16 mouse cellular contexts compared by ENCODE assay signal in genomic region chr2:141955197-141955596, GRCm38 (mm10).
DNase-seq lines count a peak whose midpoint lies in the region; ATAC-seq lines count a peak whose summit lies in the region.
"Had no signal": no experiment of that assay in that cellular context is flagged by ENCODE, and none has a peak within 500 bp of the region (broad histone marks: within the 10 kb centered on the region; RNA-seq: fewer than 3 reads in every experiment).

No protein-coding gene starts in this region.

- intact Hi-C loops in left cerebral cortex, postnatal 10 days (cut with DNase I), result no loop called here

- DNase-seq in neural tube, embryonic 11.5 days (ENCODE audit: low spot score), result peak; percentile 24
- no peak for DNase-seq in neural tube, embryonic 10.5 days (ENCODE audit: extremely low spot score, low spot score)
- DNase-seq in forebrain, embryonic 10.5 days (ENCODE audit: extremely low spot score, low spot score), result peak; percentile 50
- no peak for DNase-seq in right cerebral cortex, adult 2 months (ENCODE audit: low spot score in 2 of 2)
- DNase-seq in lung, postnatal 4 days, result no peak
- DNase-seq in left cerebral cortex, postnatal 10 days (ENCODE audit: extremely low spot score in 1 of 2, low spot score in 2 of 2), result no peak
- no peak for DNase-seq in adrenal gland, postnatal 25 days
- DNase-seq: adrenal gland, adult 8-10 months; kidney, adult 8-10 months; layer of hippocampus, postnatal 36 days; thymus, adult 2 months had no signal

- H3K27ac ChIP-seq in neural tube, embryonic 11.5 days (ENCODE audit: low read depth, low read length), result no peak overlapping the region
- H3K27ac ChIP-seq in forebrain, embryonic 10.5 days, result peak overlapping the region; percentile 56; the same call in 1 of the 2 replicates
- no peak overlapping the region for H3K27ac ChIP-seq in hindbrain, embryonic 16.5 days (ENCODE audit: low read depth, low read length)
- H3K27ac ChIP-seq: embryonic facial prominence, embryonic 12.5 days; macrophage had no signal

- no peak overlapping the region for H3K4me3 ChIP-seq in neural tube, embryonic 11.5 days (ENCODE audit: low read depth, low read length)
- no peak overlapping the region for H3K4me3 ChIP-seq in forebrain, embryonic 10.5 days
- H3K4me3 ChIP-seq in hindbrain, embryonic 16.5 days (ENCODE audit: low read length), result no peak overlapping the region
- H3K4me3 ChIP-seq: embryonic facial prominence, embryonic 12.5 days had no signal

- no peak overlapping the region for H3K9ac ChIP-seq in neural tube, embryonic 11.5 days (ENCODE audit: low read length)
- H3K9ac ChIP-seq in hindbrain, embryonic 16.5 days (ENCODE audit: low read depth, low read length), result no peak overlapping the region
- H3K9ac ChIP-seq: embryonic facial prominence, embryonic 12.5 days had no signal

- no peaks in the 10 kb centered on the region for H3K9me3 ChIP-seq in neural tube, embryonic 11.5 days (ENCODE audit: control insufficient read depth, low read length)
- H3K9me3 ChIP-seq in forebrain, embryonic 10.5 days, result no peaks in the 10 kb centered on the region
- no peaks in the 10 kb centered on the region for H3K9me3 ChIP-seq in hindbrain, embryonic 16.5 days (ENCODE audit: control insufficient read depth, low read length)
- H3K9me3 ChIP-seq: embryonic facial prominence, embryonic 12.5 days had no signal

- no peaks in the 10 kb centered on the region for H3K36me3 ChIP-seq in neural tube, embryonic 11.5 days (ENCODE audit: control insufficient read depth, insufficient read depth, low read length)
- H3K36me3 ChIP-seq in forebrain, embryonic 10.5 days (replicated peaks), result no peaks in the 10 kb centered on the region
- no peaks in the 10 kb centered on the region for H3K36me3 ChIP-seq in hindbrain, embryonic 16.5 days (ENCODE audit: control insufficient read depth, insufficient read depth, low read length)
- H3K36me3 ChIP-seq: embryonic facial prominence, embryonic 12.5 days had no signal

- H3K4me2 ChIP-seq in neural tube, embryonic 11.5 days (ENCODE audit: low read depth), result no peak overlapping the region
- no peak overlapping the region for H3K4me2 ChIP-seq in hindbrain, embryonic 16.5 days (ENCODE audit: low read length)
- H3K4me2 ChIP-seq: embryonic facial prominence, embryonic 12.5 days; liver, embryonic 11.5 days had no signal

- peak; percentile 73 for ATAC-seq in neural tube, embryonic 11.5 days (ENCODE audit: insufficient read depth, low FRiP score, low TSS enrichment)
- peak; percentile 84 for ATAC-seq in hindbrain, embryonic 16.5 days
- ATAC-seq: Patski had no signal

- no peaks in the 10 kb centered on the region for H3K4me1 ChIP-seq in neural tube, embryonic 11.5 days (ENCODE audit: control insufficient read depth, insufficient read depth, low read length)
- peaks cover 23% of the 10 kb centered on the region for H3K4me1 ChIP-seq in forebrain, embryonic 10.5 days
- no peaks in the 10 kb centered on the region for H3K4me1 ChIP-seq in hindbrain, embryonic 16.5 days (ENCODE audit: control insufficient read depth, insufficient read depth, low read depth, low read length)
- H3K4me1 ChIP-seq: embryonic facial prominence, embryonic 12.5 days had no signal

- no peaks in the 10 kb centered on the region for H3K27me3 ChIP-seq in neural tube, embryonic 11.5 days (ENCODE audit: control insufficient read depth, insufficient read depth, low read length)
- H3K27me3 ChIP-seq in forebrain, embryonic 10.5 days (ENCODE audit: poor library complexity, severe bottlenecking), result peaks cover 7% of the 10 kb centered on the region
- no peaks in the 10 kb centered on the region for H3K27me3 ChIP-seq in hindbrain, embryonic 16.5 days (replicated peaks; ENCODE audit: control insufficient read depth, insufficient read depth, low read length)
- H3K27me3 ChIP-seq: embryonic facial prominence, embryonic 12.5 days; Patski had no signal

- WGBS in neural tube, embryonic 11.5 days, result 11% methylated on average over 3 of the region's 3 CpGs
- 7% methylated on average over 3 of the region's 3 CpGs for WGBS in forebrain, embryonic 10.5 days
- WGBS in hindbrain, embryonic 16.5 days, result 13% methylated on average over 3 of the region's 3 CpGs

Comparison
In these comparisons a context has a peak if more than half of its experiments do, and no peak if none do; other contexts are left out.
1. DNase-seq: peak in neural tube, embryonic 11.5 days (single experiment) and forebrain, embryonic 10.5 days (single experiment); none in neural tube, embryonic 10.5 days (single experiment), right cerebral cortex, adult 2 months (0 of 2), lung, postnatal 4 days (0 of 2), left cerebral cortex, postnatal 10 days (0 of 2) and adrenal gland, postnatal 25 days (single experiment).